Mouse (Mus musculus) intestine, embryonic 15.5 days (tissue): ENCODE data around the gene a. TPM values are rescaled to one million over a fixed set of nuclear protein-coding genes. Genes with fewer than 3 reads are reported as not detected.

Experiments used
- ATAC-seq: fragments of 200-750 bp; cut with Nextera tagmentation; 2 replicates; pipeline ENCODE4 v1.8.0; 2017; ENCODE audit warnings: moderate TSS enrichment, moderate library complexity
- H3K27ac ChIP-seq: fragments of 300-500 bp; sonication (generic); 2 replicates; pipeline ENCODE4 v1.5.1; 2015; ENCODE audit warnings: mild to moderate bottlenecking, inconsistent platforms
- H3K27me3 ChIP-seq: fragments of 300-500 bp; sonication (generic); replicated peaks from 2 replicates; pipeline ENCODE4 v1.6.1; 2015; ENCODE audit warnings: inconsistent platforms
- H3K36me3 ChIP-seq: fragments of 300-500 bp; sonication (generic); 2 replicates; pipeline ENCODE4 v1.6.1; 2015; ENCODE audit warnings: inconsistent platforms
- H3K4me1 ChIP-seq: fragments of 300-500 bp; sonication (generic); replicated peaks from 2 replicates; pipeline ENCODE4 v1.6.1; 2015; ENCODE audit warnings: inconsistent platforms
- H3K4me2 ChIP-seq: fragments of 300-500 bp; sonication (generic); replicated peaks from 2 replicates; pipeline ENCODE4 v1.6.1; 2015; ENCODE audit warnings: mild to moderate bottlenecking, inconsistent platforms
- H3K4me3 ChIP-seq: fragments of 300-500 bp; sonication (generic); replicated peaks from 2 replicates; pipeline ENCODE4 v1.5.1; 2015; ENCODE audit warnings: inconsistent platforms
- H3K9ac ChIP-seq: fragments of 300-500 bp; sonication (generic); 2 replicates; pipeline ENCODE4 v1.6.1; 2015; ENCODE audit warnings: inconsistent platforms
- H3K9me3 ChIP-seq: fragments of 300-500 bp; sonication (generic); 2 replicates; pipeline ENCODE4 v1.6.1; 2016; ENCODE audit warnings: inconsistent platforms
- WGBS: fragments of 180-500 bp; shearing (Covaris S2); methylation state at CpG from one replicate; pipeline ENCODE4 v1.1.7; 2015; 5-methylcytosine and 5-hydroxymethylcytosine counted together
- polyA plus RNA-seq: library from polyadenylated mRNA; unstranded; fragments of >200 nt; fragmentation: Nextera tagmentation; extraction: Ambion mirVana; gene quantifications from 2 replicates; pipeline ENCODE4 v1.2.1, GENCODE M21; 2015

a gene
- polyA plus RNA-seq, result 0.63 and 0.73 TPM in 2 replicates

DNA sequence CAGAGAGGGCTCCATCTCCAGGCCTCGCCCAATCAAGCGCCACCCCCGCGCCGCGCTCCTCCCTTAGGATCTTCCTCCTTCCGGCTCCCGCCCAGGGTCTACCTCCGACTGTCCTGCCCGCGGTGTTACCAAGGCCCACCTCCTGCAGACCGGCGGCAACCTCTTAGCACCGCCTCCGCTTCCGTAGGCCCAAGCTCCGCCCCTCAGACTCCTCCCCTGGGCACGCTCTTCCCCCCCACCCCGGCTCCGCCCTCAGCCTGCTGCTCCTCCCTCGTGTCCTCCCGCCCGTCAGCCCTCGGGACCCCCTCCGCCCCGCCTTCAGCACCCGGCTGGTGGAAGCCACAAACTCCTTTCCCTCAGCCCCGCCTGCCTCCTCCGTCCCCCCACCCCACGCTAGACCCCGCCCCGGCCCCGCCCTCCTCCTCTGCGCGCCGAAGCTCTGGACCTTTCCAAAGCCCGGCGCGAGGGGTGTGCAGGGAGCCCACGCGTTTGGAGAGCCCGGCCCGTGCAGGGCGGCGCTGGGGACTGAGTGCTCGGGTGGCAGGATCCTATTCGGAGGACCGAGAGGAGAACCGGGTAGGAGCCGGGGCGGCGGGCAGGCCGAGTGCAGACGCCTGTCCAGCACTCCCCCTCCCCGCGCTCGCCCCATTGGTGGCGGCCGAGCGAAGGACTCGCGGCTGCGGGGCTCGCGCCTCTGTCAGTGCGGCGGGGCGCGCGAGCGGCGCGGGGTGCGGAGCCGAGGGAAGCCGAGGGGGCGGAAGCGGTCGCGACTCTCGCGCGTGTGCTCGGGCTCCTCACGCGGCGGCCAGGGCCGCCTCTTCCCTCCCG lies at the start of gene a, which contains the start of gene Raly:
Gene a (plus strand): TSS at position 747 of the 828 bp plus-strand sequence.
Gene Raly (plus strand): TSS at position 441 of the 828 bp plus-strand sequence.
- Histone ChIP-seq H3K9ac (peak within 1 kb of the TSS; percentile 96), H3K9me3 (no peaks in the 10 kb centered on the region), H3K36me3 (no peaks in the 10 kb centered on the region), H3K4me3 (peak within 1 kb of the TSS; percentile 89), H3K27me3 (no peaks in the 10 kb centered on the region), H3K4me1 (peaks cover 16% of the 10 kb centered on the region; the same call in 1 of the 2 replicates), H3K4me2 (peak within 1 kb of the TSS; percentile 64), H3K27ac (peak within 1 kb of the TSS; percentile 99)
- ATAC-seq, result peak; percentile 98
- WGBS, result under 1% methylated on average over 74 of the region's 89 CpGs

GRCm38 (mm10) chr2:154742911-154743819 lies 48.0 kb upstream of the a start:
- H3K36me3 ChIP-seq, result no peaks in the 10 kb centered on the region
- WGBS, result 67% methylated on average over 10 of the region's 10 CpGs
- no peak overlapping the region for H3K4me2 ChIP-seq
- H3K4me1 ChIP-seq, result no peaks in the 10 kb centered on the region
- no peak for ATAC-seq
- H3K9ac ChIP-seq, result no peak overlapping the region
- no peak overlapping the region for H3K4me3 ChIP-seq
- H3K9me3 ChIP-seq, result no peaks in the 10 kb centered on the region
- no peak overlapping the region for H3K27ac ChIP-seq
- no peaks in the 10 kb centered on the region for H3K27me3 ChIP-seq

DNA sequence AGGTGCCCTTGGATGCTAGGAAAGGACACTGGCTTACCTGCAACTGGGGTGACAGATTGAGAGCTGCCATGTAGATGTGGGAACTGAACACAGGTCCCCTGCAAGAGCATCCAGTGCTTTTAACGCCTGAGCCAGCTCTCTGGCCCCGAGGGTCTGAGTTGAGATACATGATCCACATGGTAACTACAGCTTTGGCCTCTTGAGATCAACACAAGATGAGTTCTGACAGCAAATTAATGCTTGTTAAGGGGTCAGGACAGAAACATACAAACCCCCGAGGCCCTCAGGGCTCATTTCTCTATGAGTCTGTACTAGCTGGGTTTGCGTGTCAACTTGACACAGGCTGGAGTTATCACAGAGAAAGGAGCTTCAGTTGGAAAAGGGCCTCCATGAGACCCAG lies 47.3 kb upstream of the a start:
- H3K4me3 ChIP-seq, result no peak overlapping the region
- H3K9me3 ChIP-seq, result no peaks in the 10 kb centered on the region
- no peak for ATAC-seq
- H3K27me3 ChIP-seq, result no peaks in the 10 kb centered on the region
- H3K27ac ChIP-seq, result no peak overlapping the region
- no peak overlapping the region for H3K9ac ChIP-seq
- H3K36me3 ChIP-seq, result no peaks in the 10 kb centered on the region
- no peak overlapping the region for H3K4me2 ChIP-seq
- H3K4me1 ChIP-seq, result peaks cover 2% of the 10 kb centered on the region
- 72% methylated on average over 4 of the region's 4 CpGs for WGBS

GRCm38 (mm10) chr2:154748383-154748782 lies 42.8 kb upstream of the a start:
- Histone ChIP-seq H3K27ac (no peak overlapping the region), H3K4me1 (peaks cover 14% of the 10 kb centered on the region), H3K36me3 (no peaks in the 10 kb centered on the region), H3K4me3 (no peak overlapping the region), H3K9me3 (no peaks in the 10 kb centered on the region), H3K9ac (no peak overlapping the region), H3K4me2 (no peak overlapping the region), H3K27me3 (no peaks in the 10 kb centered on the region)
- 90% methylated on average over 2 of the region's 2 CpGs for WGBS
- no peak for ATAC-seq

GRCm38 (mm10) chr2:154749046-154750036 lies 41.9 kb upstream of the a start:
- no peak overlapping the region for H3K9ac ChIP-seq
- H3K4me3 ChIP-seq, result no peak overlapping the region
- H3K4me2 ChIP-seq, result 0 out of 2 replicates have a peak overlapping the region, but pooled peaks have one; percentile 11
- WGBS, result 54% methylated on average over 23 of the region's 23 CpGs
- H3K36me3 ChIP-seq, result no peaks in the 10 kb centered on the region
- H3K27ac ChIP-seq, result peak overlapping the region; percentile 44
- ATAC-seq, result no peak
- no peaks in the 10 kb centered on the region for H3K27me3 ChIP-seq
- H3K9me3 ChIP-seq, result no peaks in the 10 kb centered on the region
- peaks cover 14% of the 10 kb centered on the region for H3K4me1 ChIP-seq

- H3K4me3 ChIP-seq, result no peak overlapping the region
- 56% methylated on average over 8 of the region's 8 CpGs for WGBS
- H3K4me2 ChIP-seq, result no peak overlapping the region
- H3K9ac ChIP-seq, result no peak overlapping the region
- H3K36me3 ChIP-seq, result no peaks in the 10 kb centered on the region
- peaks cover 14% of the 10 kb centered on the region for H3K4me1 ChIP-seq
- H3K27me3 ChIP-seq, result no peaks in the 10 kb centered on the region
- no peaks in the 10 kb centered on the region for H3K9me3 ChIP-seq
- no peak overlapping the region for H3K27ac ChIP-seq
- no peak for ATAC-seq
These were observed 39.3 kb upstream of the a start for GRCm38 (mm10) chr2:154751924-154752323.

DNA sequence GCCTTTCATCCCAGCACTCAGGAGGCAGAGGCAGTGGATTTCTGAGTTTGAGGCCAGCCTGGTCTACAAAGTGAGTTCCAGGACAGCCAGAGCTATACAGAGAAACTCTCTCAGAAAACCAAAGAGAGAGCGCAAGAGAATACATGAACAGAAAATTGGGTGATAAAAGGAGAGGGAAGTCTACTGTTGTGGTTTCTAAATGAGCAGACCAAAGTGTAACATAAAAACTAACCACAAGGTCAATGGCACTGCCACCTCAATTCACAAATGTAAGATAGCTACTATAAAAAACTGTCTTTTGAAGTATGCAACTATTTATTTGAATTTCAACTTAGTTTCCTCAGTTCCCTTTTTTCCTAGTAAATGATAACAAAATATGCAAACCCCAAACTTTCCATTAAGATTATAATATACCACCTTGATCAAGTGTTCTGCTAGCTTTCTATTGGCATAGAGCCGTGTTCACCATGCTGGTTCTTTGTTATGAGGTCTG lies 37.1 kb upstream of the a start:
- Histone ChIP-seq H3K36me3 (no peaks in the 10 kb centered on the region), H3K9me3 (no peaks in the 10 kb centered on the region), H3K27ac (no peak overlapping the region), H3K4me1 (peaks cover 10% of the 10 kb centered on the region), H3K9ac (no peak overlapping the region), H3K4me2 (no peak overlapping the region), H3K4me3 (no peak overlapping the region), H3K27me3 (no peaks in the 10 kb centered on the region)
- WGBS, result 88% methylated on average over 2 of the region's 2 CpGs
- ATAC-seq, result no peak

- 65% methylated on average over 6 of the region's 6 CpGs for WGBS
- Histone ChIP-seq H3K9me3 (no peaks in the 10 kb centered on the region), H3K4me2 (no peak overlapping the region), H3K4me3 (no peak overlapping the region), H3K27ac (no peak overlapping the region), H3K9ac (no peak overlapping the region), H3K27me3 (no peaks in the 10 kb centered on the region), H3K36me3 (no peaks in the 10 kb centered on the region), H3K4me1 (0 out of 2 replicates have a peak, but pooled peaks cover 2% of the 10 kb centered on the region)
- no peak for ATAC-seq
These were observed 35.4 kb upstream of the a start for GRCm38 (mm10) chr2:154755791-154756190.

DNA sequence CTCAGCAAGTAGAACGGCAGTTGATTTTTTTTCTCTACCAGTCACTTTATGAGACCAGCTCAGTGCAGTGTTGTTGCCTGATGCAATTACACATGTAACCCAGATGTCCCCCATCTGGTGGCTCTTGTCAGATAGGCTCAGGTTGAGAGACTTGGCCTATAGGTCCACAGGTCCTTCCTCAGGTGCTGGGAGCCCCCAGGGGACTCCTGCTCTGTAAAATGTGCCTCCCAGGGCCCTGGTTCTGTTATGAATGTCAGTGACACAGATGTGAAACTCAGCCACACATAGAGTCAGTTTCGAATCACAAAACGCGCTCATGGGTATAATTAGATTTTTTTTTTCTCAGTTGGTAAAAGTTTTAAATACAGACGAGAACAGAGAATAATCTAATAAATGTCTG lies 33.5 kb upstream of the a start:
- Histone ChIP-seq H3K9me3 (no peaks in the 10 kb centered on the region), H3K36me3 (no peaks in the 10 kb centered on the region), H3K4me2 (no peak overlapping the region), H3K27me3 (no peaks in the 10 kb centered on the region), H3K9ac (no peak overlapping the region), H3K4me3 (no peak overlapping the region), H3K4me1 (no peaks in the 10 kb centered on the region), H3K27ac (no peak overlapping the region)
- WGBS, result 86% methylated on average over 5 of the region's 5 CpGs
- no peak for ATAC-seq

GRCm38 (mm10) chr2:154758454-154758853 lies 32.7 kb upstream of the a start:
- Histone ChIP-seq H3K36me3 (no peaks in the 10 kb centered on the region), H3K4me3 (no peak overlapping the region), H3K27ac (no peak overlapping the region), H3K9ac (no peak overlapping the region), H3K9me3 (no peaks in the 10 kb centered on the region), H3K4me1 (0 out of 2 replicates have a peak, but pooled peaks cover 4% of the 10 kb centered on the region), H3K4me2 (no peak overlapping the region), H3K27me3 (no peaks in the 10 kb centered on the region)
- 80% methylated on average over 1 of the region's 1 CpGs for WGBS
- no peak for ATAC-seq

DNA sequence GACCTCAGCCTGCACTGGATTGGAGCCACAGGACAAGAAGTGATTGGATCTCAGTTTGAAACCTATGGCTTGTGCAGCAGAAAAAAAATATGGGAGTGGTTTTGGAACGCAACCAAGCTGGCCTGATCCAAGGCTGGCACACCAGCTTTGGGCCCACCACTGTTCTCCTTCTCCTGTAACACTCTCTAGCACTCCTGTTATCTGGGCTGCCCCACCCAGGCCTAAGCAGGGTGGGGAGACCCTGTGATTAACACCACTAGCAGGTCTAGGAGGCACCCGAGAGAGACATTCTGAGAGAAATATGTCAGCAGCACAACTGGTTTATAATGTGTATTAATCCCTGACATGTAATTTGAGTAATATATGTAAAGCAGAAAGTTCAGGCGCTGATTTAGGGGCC lies 28.0 kb upstream of the a start:
- no peak for ATAC-seq
- Histone ChIP-seq H3K36me3 (no peaks in the 10 kb centered on the region), H3K9ac (no peak overlapping the region), H3K4me1 (0 out of 2 replicates have a peak, but pooled peaks cover 7% of the 10 kb centered on the region), H3K9me3 (no peaks in the 10 kb centered on the region), H3K27ac (no peak overlapping the region), H3K4me2 (no peak overlapping the region), H3K27me3 (no peaks in the 10 kb centered on the region), H3K4me3 (no peak overlapping the region)
- 56% methylated on average over 3 of the region's 3 CpGs for WGBS
